Mouse (Mus musculus): ENCODE data around the gene Il12rb1. TPM values are rescaled to one million over a fixed set of nuclear protein-coding genes. Genes with fewer than 3 reads are reported as not detected.

Il12rb1 gene
- polyA plus RNA-seq, 2 experiments: 0.13 TPM; not detected in 1

DNA sequence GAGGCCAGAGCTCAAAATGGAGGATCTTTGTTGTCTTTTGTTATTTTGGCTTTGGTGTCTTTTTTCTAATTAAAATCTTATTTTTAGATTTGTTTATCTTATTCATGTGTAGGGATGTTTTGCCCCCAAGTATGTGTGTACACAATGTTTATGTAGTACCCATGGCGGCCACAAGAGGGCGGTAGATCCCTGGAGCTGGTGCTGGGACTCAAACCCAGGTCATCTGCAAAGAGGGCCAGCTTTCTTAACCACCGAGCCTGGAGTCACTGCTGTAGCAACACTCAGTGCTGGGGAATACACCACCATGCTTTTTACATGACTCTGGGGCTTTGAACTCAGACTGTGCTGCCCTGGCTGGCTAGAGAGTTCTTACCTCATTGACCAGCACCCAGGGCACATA lies 44.9 kb upstream of the Il12rb1 start:
- DNase-seq (ENCODE audit: low spot score) (no peak), ATAC-seq (ENCODE audit: low FRiP score, low read depth) (no peak)
- Histone ChIP-seq H3K4me3 (replicated peaks; ENCODE audit: low read length) (no peak overlapping the region), H3K4me1 (ENCODE audit: control insufficient read depth, insufficient read depth, low read length) (peaks cover 22% of the 10 kb centered on the region), H3K9ac (ENCODE audit: low read depth, low read length, severe bottlenecking) (no peak overlapping the region), H3K36me3 (ENCODE audit: control insufficient read depth, insufficient read depth, low read length) (peaks cover 3% of the 10 kb centered on the region; the same call in 1 of the 2 replicates), H3K27ac (replicated peaks; ENCODE audit: low read depth, low read length) (no peak overlapping the region), H3K4me2 (replicated peaks; ENCODE audit: low read depth, low read length, severe bottlenecking) (no peak overlapping the region), H3K27me3 (ENCODE audit: control insufficient read depth, insufficient read depth, low read length) (no peaks in the 10 kb centered on the region), H3K9me3 (ENCODE audit: control insufficient read depth, low read length) (no peaks in the 10 kb centered on the region)
- 6% methylated on average over 3 of the region's 3 CpGs for WGBS
- no peak for TF ChIP-seq POLR2A (IDR thresholded peaks at IDR 0.05; ENCODE audit: borderline replicate concordance, extremely low read depth, insufficient read depth, insufficient read length)

GRCm38 (mm10) chr8:70764026-70764425 lies 44.2 kb upstream of the Il12rb1 start:
- Histone ChIP-seq H3K36me3 (ENCODE audit: control insufficient read depth, insufficient read depth, low read length) (peaks cover 10% of the 10 kb centered on the region), H3K27me3 (ENCODE audit: control insufficient read depth, insufficient read depth, low read length) (no peaks in the 10 kb centered on the region), H3K4me3 (replicated peaks; ENCODE audit: low read length) (no peak overlapping the region), H3K4me1 (ENCODE audit: control insufficient read depth, insufficient read depth, low read length) (peaks cover 22% of the 10 kb centered on the region), H3K27ac (replicated peaks; ENCODE audit: low read depth, low read length) (no peak overlapping the region), H3K9me3 (ENCODE audit: control insufficient read depth, low read length) (no peaks in the 10 kb centered on the region), H3K4me2 (replicated peaks; ENCODE audit: low read depth, low read length, severe bottlenecking) (no peak overlapping the region), H3K9ac (ENCODE audit: low read depth, low read length, severe bottlenecking) (no peak overlapping the region)
- 85% methylated on average over 8 of the region's 8 CpGs for WGBS
- TF ChIP-seq POLR2A (IDR thresholded peaks at IDR 0.05; ENCODE audit: borderline replicate concordance, extremely low read depth, insufficient read depth, insufficient read length): no peak
- DNase-seq (ENCODE audit: low spot score) (no peak), ATAC-seq (ENCODE audit: low FRiP score, low read depth) (no peak)

DNA sequence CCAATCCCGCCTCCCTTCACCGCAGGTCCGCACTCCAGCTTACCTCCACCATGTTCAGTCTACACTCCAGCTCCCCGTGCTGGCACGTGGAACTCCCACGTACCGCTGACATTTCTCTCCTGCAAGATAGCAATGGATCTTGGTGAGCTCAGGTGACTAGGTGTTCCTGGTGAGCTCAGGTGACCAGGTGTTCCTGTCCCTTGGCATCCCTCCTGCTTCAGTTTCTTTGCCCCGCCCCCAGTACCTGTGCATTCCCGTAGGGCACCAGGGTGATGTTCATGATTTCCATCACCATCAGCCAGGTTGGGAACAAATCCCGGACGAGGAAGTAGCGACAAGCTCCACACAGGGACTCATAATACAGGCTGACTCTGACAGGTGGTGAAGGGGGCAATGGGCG lies 43.6 kb upstream of the Il12rb1 start:
- Histone ChIP-seq H3K9ac (ENCODE audit: low read depth, low read length, severe bottlenecking) (no peak overlapping the region), H3K4me3 (replicated peaks; ENCODE audit: low read length) (no peak overlapping the region), H3K4me2 (replicated peaks; ENCODE audit: low read depth, low read length, severe bottlenecking) (no peak overlapping the region), H3K27ac (replicated peaks; ENCODE audit: low read depth, low read length) (no peak overlapping the region), H3K36me3 (ENCODE audit: control insufficient read depth, insufficient read depth, low read length) (peaks cover 13% of the 10 kb centered on the region), H3K27me3 (ENCODE audit: control insufficient read depth, insufficient read depth, low read length) (no peaks in the 10 kb centered on the region), H3K4me1 (ENCODE audit: control insufficient read depth, insufficient read depth, low read length) (peaks cover 22% of the 10 kb centered on the region), H3K9me3 (ENCODE audit: control insufficient read depth, low read length) (no peaks in the 10 kb centered on the region)
- no peak for ATAC-seq (ENCODE audit: low FRiP score, low read depth)
- no peak for TF ChIP-seq POLR2A (IDR thresholded peaks at IDR 0.05; ENCODE audit: borderline replicate concordance, extremely low read depth, insufficient read depth, insufficient read length)
- WGBS: 92% methylated on average over 13 of the region's 13 CpGs
- DNase-seq (ENCODE audit: low spot score): no peak

- ATAC-seq (ENCODE audit: low FRiP score, low read depth): no peak
- no peaks in the 10 kb centered on the region for H3K27me3 ChIP-seq (ENCODE audit: control insufficient read depth, insufficient read depth, low read length)
- H3K4me1 ChIP-seq (ENCODE audit: control insufficient read depth, insufficient read depth, low read length): peaks cover 16% of the 10 kb centered on the region
- H3K27ac ChIP-seq (replicated peaks; ENCODE audit: low read depth, low read length): no peak overlapping the region
- TF ChIP-seq POLR2A (IDR thresholded peaks at IDR 0.05; ENCODE audit: borderline replicate concordance, extremely low read depth, insufficient read depth, insufficient read length): no peak
- peaks cover 20% of the 10 kb centered on the region for H3K36me3 ChIP-seq (ENCODE audit: control insufficient read depth, insufficient read depth, low read length)
- 84% methylated on average over 9 of the region's 9 CpGs for WGBS
- H3K4me2 ChIP-seq (replicated peaks; ENCODE audit: low read depth, low read length, severe bottlenecking): peak overlapping the region; percentile 88
- no peak for DNase-seq (ENCODE audit: low spot score)
- no peaks in the 10 kb centered on the region for H3K9me3 ChIP-seq (ENCODE audit: control insufficient read depth, low read length)
- H3K9ac ChIP-seq (ENCODE audit: low read depth, low read length, severe bottlenecking): peak overlapping the region; percentile 55
- peak overlapping the region; percentile 44; the same call in 1 of the 2 replicates for H3K4me3 ChIP-seq (replicated peaks; ENCODE audit: low read length)
These were observed 42.9 kb upstream of the Il12rb1 start for GRCm38 (mm10) chr8:70765329-70765728.

DNA sequence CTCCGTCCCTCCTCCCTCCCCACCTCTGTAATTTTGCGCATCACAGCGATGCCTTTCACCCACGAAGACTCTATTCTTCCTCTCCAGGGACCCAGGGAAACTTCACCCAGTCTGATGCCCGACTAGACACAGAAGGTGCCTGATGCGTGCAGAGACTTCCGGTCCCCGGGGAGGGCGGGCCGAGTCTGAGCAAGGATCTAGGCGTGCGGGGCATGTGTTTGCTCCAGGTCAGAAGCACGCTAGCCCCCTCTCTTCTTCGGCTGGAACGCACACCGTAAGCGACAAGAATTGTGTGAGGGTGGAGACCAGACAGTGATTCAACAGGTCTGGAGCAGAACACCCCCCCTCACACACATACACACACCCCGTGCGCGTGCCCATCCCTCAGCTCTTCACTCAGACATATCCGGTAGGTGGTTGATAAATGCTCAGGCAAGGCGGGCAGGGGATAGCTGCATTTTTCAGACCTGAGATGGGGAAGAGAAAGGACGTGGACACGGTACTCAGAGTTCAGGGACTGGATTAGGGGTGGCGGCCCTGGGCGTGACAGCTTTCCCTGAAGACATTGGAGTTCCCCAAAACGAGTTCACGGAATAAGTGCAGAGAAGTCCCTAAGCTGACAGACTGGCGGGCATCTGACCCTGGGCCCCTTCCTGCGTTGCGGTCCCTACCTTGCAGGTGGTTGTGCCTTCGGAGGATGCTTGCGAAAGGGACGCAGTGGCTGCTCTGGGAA lies 42.2 kb upstream of the Il12rb1 start:
- 1% methylated on average over 34 of the region's 34 CpGs for WGBS
- no peak for ATAC-seq (ENCODE audit: low FRiP score, low read depth)

More for the DNA sequence above, 42.2 kb upstream of the Il12rb1 start:
- no peaks in the 10 kb centered on the region for H3K9me3 ChIP-seq (ENCODE audit: control insufficient read depth, low read length)
- H3K27ac ChIP-seq (replicated peaks; ENCODE audit: low read depth, low read length): no peak overlapping the region
- no peak for TF ChIP-seq POLR2A (IDR thresholded peaks at IDR 0.05; ENCODE audit: borderline replicate concordance, extremely low read depth, insufficient read depth, insufficient read length)
- peak overlapping the region; percentile 88 for H3K4me2 ChIP-seq (replicated peaks; ENCODE audit: low read depth, low read length, severe bottlenecking)
- H3K9ac ChIP-seq (ENCODE audit: low read depth, low read length, severe bottlenecking): peak overlapping the region; percentile 55
- no peak for DNase-seq (ENCODE audit: low spot score)
- H3K36me3 ChIP-seq (ENCODE audit: control insufficient read depth, insufficient read depth, low read length): peaks cover 26% of the 10 kb centered on the region
- no peaks in the 10 kb centered on the region for H3K27me3 ChIP-seq (ENCODE audit: control insufficient read depth, insufficient read depth, low read length)
- H3K4me3 ChIP-seq (replicated peaks; ENCODE audit: low read length): peak overlapping the region; percentile 44
- peaks cover 15% of the 10 kb centered on the region; the same call in 1 of the 2 replicates for H3K4me1 ChIP-seq (ENCODE audit: control insufficient read depth, insufficient read depth, low read length)

All from limb, embryonic 14.5 days (tissue).